27 mouse cellular contexts compared by ENCODE assay signal in the genomic region with DNA sequence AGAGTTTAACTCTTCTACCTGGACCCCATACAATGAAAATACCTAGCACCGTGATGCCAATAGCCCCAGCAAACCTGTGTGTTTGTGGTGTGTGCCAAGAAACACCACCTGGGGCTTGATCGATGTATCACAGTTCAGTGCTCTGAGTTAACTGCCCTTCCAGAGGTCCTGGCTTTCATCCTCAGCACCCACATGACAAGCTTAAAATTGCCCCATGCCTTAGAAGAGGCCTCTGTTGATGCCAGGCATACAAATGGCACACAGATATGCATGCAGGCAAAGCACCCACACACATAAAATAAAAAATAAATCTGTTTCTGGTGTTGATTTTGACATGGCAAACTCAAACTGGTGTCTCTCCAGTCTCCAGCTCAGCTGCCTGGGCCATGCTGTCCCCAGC. TPM values are rescaled to one million over a fixed set of nuclear protein-coding genes. Genes with fewer than 3 reads are reported as not detected.
"Had no signal": no experiment of that assay in that cellular context is flagged by ENCODE, and none has a peak within 500 bp of the region (broad histone marks: within the 10 kb centered on the region; RNA-seq: fewer than 3 reads in every experiment).

No protein-coding gene starts in this region.

- DNase-seq: cerebellum, adult 2 months; cerebellum, adult 8-10 months; cerebellum, adult 9-10 months; cerebellum, adult 9-11 months; cerebellum, postnatal 10 days; cerebellum, postnatal 14 days; cerebellum, postnatal 25 days; cerebellum, postnatal 36 days; embryo, embryonic 11 days; forebrain, postnatal 0 days; gastrocnemius, adult 2 months; gastrocnemius, postnatal 10 days; gastrocnemius, postnatal 14 days; gastrocnemius, postnatal 25 days; gastrocnemius, postnatal 36 days; heart, adult 2 months had no signal

- H3K27me3 ChIP-seq: embryonic facial prominence, embryonic 12.5 days; embryonic facial prominence, embryonic 13.5 days; embryonic facial prominence, embryonic 15.5 days; forebrain, embryonic 12.5 days; forebrain, embryonic 13.5 days; forebrain, embryonic 15.5 days had no signal

- ATAC-seq: forebrain, embryonic 13.5 days; forebrain, embryonic 14.5 days; forebrain, embryonic 15.5 days; forebrain, embryonic 16.5 days; forebrain, postnatal 0 days had no signal

- H3K4me3 ChIP-seq: embryonic facial prominence, embryonic 10.5 days; embryonic facial prominence, embryonic 12.5 days; embryonic facial prominence, embryonic 13.5 days; embryonic facial prominence, embryonic 15.5 days; erythroblast, embryonic 14.5 days; forebrain, embryonic 10.5 days; forebrain, embryonic 12.5 days; forebrain, embryonic 13.5 days; forebrain, embryonic 15.5 days; gastrocnemius, adult 2 months; heart, adult 2 months had no signal

- H3K9ac ChIP-seq: embryonic facial prominence, embryonic 12.5 days; embryonic facial prominence, embryonic 13.5 days; embryonic facial prominence, embryonic 15.5 days; forebrain, embryonic 12.5 days; forebrain, embryonic 13.5 days; forebrain, embryonic 15.5 days; forebrain, postnatal 0 days had no signal

- H3K4me2 ChIP-seq: embryonic facial prominence, embryonic 12.5 days; embryonic facial prominence, embryonic 13.5 days; embryonic facial prominence, embryonic 15.5 days; forebrain, embryonic 12.5 days; forebrain, embryonic 13.5 days; forebrain, embryonic 15.5 days had no signal

- H3K27ac ChIP-seq: embryonic facial prominence, embryonic 10.5 days; embryonic facial prominence, embryonic 12.5 days; embryonic facial prominence, embryonic 13.5 days; embryonic facial prominence, embryonic 15.5 days; forebrain, embryonic 10.5 days; forebrain, embryonic 12.5 days; forebrain, embryonic 13.5 days; forebrain, embryonic 15.5 days; gastrocnemius, adult 2 months; heart, adult 2 months had no signal

- H3K9me3 ChIP-seq: embryonic facial prominence, embryonic 10.5 days; embryonic facial prominence, embryonic 12.5 days; embryonic facial prominence, embryonic 13.5 days; embryonic facial prominence, embryonic 15.5 days; forebrain, embryonic 10.5 days; forebrain, embryonic 12.5 days; forebrain, embryonic 13.5 days; forebrain, embryonic 15.5 days had no signal

RNA-seq across cellular contexts. Expression of a gene that starts 38.1 kb away (rescaled TPM):
- polyA plus RNA-seq: erythroblast, embryonic 14.5 days had no signal
